Mouse (Mus musculus) hindbrain, embryonic 15.5 days (tissue): Measurements from ENCODE around the gene Gm16253. TPM values are rescaled to one million over a fixed set of nuclear protein-coding genes. Genes with fewer than 3 reads are reported as not detected.
A peak's percentile ranks its signal among the peaks of the same experiment; 100 is the strongest.

Experiments used
- ATAC-seq: fragments of 200-750 bp; cut with Nextera tagmentation; 2 replicates; pipeline ENCODE4 v1.8.0; 2017; ENCODE audit warnings: low read depth, moderate number of reproducible peaks, moderate TSS enrichment; ENCODE audit not compliant: low FRiP score
- H3K27ac ChIP-seq: fragments of 300-500 bp; sonication (generic); replicated peaks from 2 replicates; pipeline ENCODE4 v1.5.1; 2015; ENCODE audit warnings: mild to moderate bottlenecking, inconsistent platforms
- H3K27me3 ChIP-seq: fragments of 300-500 bp; sonication (generic); 2 replicates; pipeline ENCODE4 v1.6.1; 2015; ENCODE audit warnings: control low read depth, inconsistent platforms
- H3K36me3 ChIP-seq: fragments of 300-500 bp; sonication (generic); 2 replicates; pipeline ENCODE4 v1.6.1; 2015; ENCODE audit warnings: control low read depth, inconsistent platforms
- H3K4me1 ChIP-seq: fragments of 300-500 bp; sonication (generic); replicated peaks from 2 replicates; pipeline ENCODE4 v1.6.1; 2015; ENCODE audit warnings: control low read depth, inconsistent platforms
- H3K4me2 ChIP-seq: fragments of 300-500 bp; sonication (generic); 2 replicates; pipeline ENCODE4 v1.6.1; 2015; ENCODE audit warnings: moderate library complexity, mild to moderate bottlenecking, inconsistent platforms
- H3K4me3 ChIP-seq: fragments of 300-500 bp; sonication (generic); 2 replicates; pipeline ENCODE4 v1.5.1; 2015; ENCODE audit warnings: mild to moderate bottlenecking, inconsistent platforms
- H3K9ac ChIP-seq: fragments of 300-500 bp; sonication (generic); 2 replicates; pipeline ENCODE4 v1.6.1; 2015; ENCODE audit warnings: inconsistent platforms
- H3K9me3 ChIP-seq: fragments of 300-500 bp; sonication (generic); 2 replicates; pipeline ENCODE4 v1.6.1; 2016; ENCODE audit warnings: control low read depth, inconsistent platforms
- WGBS: fragments of 180-500 bp; shearing (Covaris S2); methylation state at CpG from one replicate; pipeline ENCODE4 v1.1.7; 2015; 5-methylcytosine and 5-hydroxymethylcytosine counted together
- polyA plus RNA-seq: library from polyadenylated mRNA; unstranded; fragments of >200 nt; fragmentation: Nextera tagmentation; extraction: Ambion mirVana; gene quantifications from 2 replicates; pipeline ENCODE4 v1.2.1, GENCODE M21; 2015

Gm16253 gene
- polyA plus RNA-seq, 1 experiment from 2014 or later, result 2.2 TPM

- WGBS, result under 1% methylated on average over 17 of the region's 17 CpGs
- ATAC-seq, result no peak
- H3K4me1 ChIP-seq, result peaks cover 60% of the 10 kb centered on the region
- peak overlapping the region; percentile 41 for H3K9ac ChIP-seq
- H3K4me2 ChIP-seq, result peak overlapping the region; percentile 90
- H3K9me3 ChIP-seq, result no peaks in the 10 kb centered on the region
- peaks cover 12% of the 10 kb centered on the region; the same call in 1 of the 2 replicates for H3K36me3 ChIP-seq
- peak overlapping the region; percentile 53 for H3K4me3 ChIP-seq
- H3K27me3 ChIP-seq, result no peaks in the 10 kb centered on the region
- peak overlapping the region; percentile 60 for H3K27ac ChIP-seq
Observed at GRCm38 (mm10) chr3:96558159-96558558, 18.6 kb upstream of the Gm16253 start.

- ATAC-seq, result no peak
- Histone ChIP-seq H3K4me2 (peak overlapping the region; percentile 90), H3K4me1 (peaks cover 60% of the 10 kb centered on the region), H3K9ac (peak overlapping the region; percentile 41), H3K4me3 (peak overlapping the region; percentile 53), H3K27me3 (no peaks in the 10 kb centered on the region), H3K9me3 (no peaks in the 10 kb centered on the region), H3K27ac (0 out of 2 replicates have a peak overlapping the region, but pooled peaks have one; percentile 60), H3K36me3 (peaks cover 12% of the 10 kb centered on the region; the same call in 1 of the 2 replicates)
- 33% methylated on average over 10 of the region's 10 CpGs for WGBS
Observed at GRCm38 (mm10) chr3:96558668-96559196, 18.1 kb upstream of the Gm16253 start.

GRCm38 (mm10) chr3:96559398-96559910 is 17.3 kb upstream of the Gm16253 start:
- ATAC-seq, result no peak
- Histone ChIP-seq H3K4me3 (peak overlapping the region; percentile 53), H3K9ac (peak overlapping the region; percentile 41), H3K4me2 (peak overlapping the region; percentile 90), H3K27me3 (no peaks in the 10 kb centered on the region), H3K9me3 (no peaks in the 10 kb centered on the region), H3K4me1 (peaks cover 60% of the 10 kb centered on the region), H3K27ac (no peak overlapping the region), H3K36me3 (peaks cover 12% of the 10 kb centered on the region; the same call in 1 of the 2 replicates)
- 81% methylated on average over 12 of the region's 12 CpGs for WGBS

GRCm38 (mm10) chr3:96559911-96560850 is 16.6 kb upstream of the Gm16253 start:
- Histone ChIP-seq H3K4me1 (peaks cover 57% of the 10 kb centered on the region), H3K4me2 (peak overlapping the region; percentile 90), H3K27ac (no peak overlapping the region), H3K27me3 (no peaks in the 10 kb centered on the region), H3K4me3 (peak overlapping the region; percentile 53), H3K9ac (0 out of 2 replicates have a peak overlapping the region, but pooled peaks have one; percentile 41), H3K36me3 (peaks cover 12% of the 10 kb centered on the region; the same call in 1 of the 2 replicates), H3K9me3 (no peaks in the 10 kb centered on the region)
- ATAC-seq, result no peak
- 86% methylated on average over 23 of the region's 23 CpGs for WGBS

- H3K9me3 ChIP-seq, result no peaks in the 10 kb centered on the region
- H3K9ac ChIP-seq, result no peak overlapping the region
- WGBS, result 87% methylated on average over 9 of the region's 9 CpGs
- ATAC-seq, result no peak
- H3K27ac ChIP-seq, result no peak overlapping the region
- H3K36me3 ChIP-seq, result peaks cover 12% of the 10 kb centered on the region; the same call in 1 of the 2 replicates
- peak overlapping the region; percentile 90 for H3K4me2 ChIP-seq
- peaks cover 48% of the 10 kb centered on the region for H3K4me1 ChIP-seq
- H3K4me3 ChIP-seq, result peak overlapping the region; percentile 53; the same call in 1 of the 2 replicates
- H3K27me3 ChIP-seq, result no peaks in the 10 kb centered on the region
Observed at GRCm38 (mm10) chr3:96560881-96561668, 15.7 kb upstream of the Gm16253 start.

GRCm38 (mm10) chr3:96561946-96562681 is 14.7 kb upstream of the Gm16253 start:
- H3K9ac ChIP-seq, result no peak overlapping the region
- H3K4me1 ChIP-seq, result peaks cover 39% of the 10 kb centered on the region
- H3K27ac ChIP-seq, result peak overlapping the region; percentile 38; the same call in 1 of the 2 replicates
- 51% methylated on average over 10 of the region's 10 CpGs for WGBS
- no peak for ATAC-seq
- H3K27me3 ChIP-seq, result no peaks in the 10 kb centered on the region
- peaks cover 12% of the 10 kb centered on the region; the same call in 1 of the 2 replicates for H3K36me3 ChIP-seq
- no peak overlapping the region for H3K4me3 ChIP-seq
- H3K9me3 ChIP-seq, result no peaks in the 10 kb centered on the region
- 0 out of 2 replicates have a peak overlapping the region, but pooled peaks have one; percentile 14 for H3K4me2 ChIP-seq

- ATAC-seq, result no peak
- WGBS, result 94% methylated on average over 8 of the region's 8 CpGs
- H3K4me1 ChIP-seq, result peaks cover 35% of the 10 kb centered on the region
- H3K27me3 ChIP-seq, result no peaks in the 10 kb centered on the region
- H3K27ac ChIP-seq, result no peak overlapping the region
- H3K4me2 ChIP-seq, result no peak overlapping the region
- no peak overlapping the region for H3K4me3 ChIP-seq
- H3K36me3 ChIP-seq, result peaks cover 12% of the 10 kb centered on the region; the same call in 1 of the 2 replicates
- no peak overlapping the region for H3K9ac ChIP-seq
- H3K9me3 ChIP-seq, result no peaks in the 10 kb centered on the region
Observed at GRCm38 (mm10) chr3:96563267-96563666, 13.5 kb upstream of the Gm16253 start.

- Histone ChIP-seq H3K9me3 (no peaks in the 10 kb centered on the region), H3K4me3 (no peak overlapping the region), H3K27ac (peak overlapping the region; percentile 2; the same call in 1 of the 2 replicates), H3K36me3 (peaks cover 12% of the 10 kb centered on the region; the same call in 1 of the 2 replicates), H3K27me3 (no peaks in the 10 kb centered on the region), H3K9ac (no peak overlapping the region), H3K4me2 (no peak overlapping the region), H3K4me1 (peaks cover 29% of the 10 kb centered on the region)
- WGBS, result 71% methylated on average over 10 of the region's 10 CpGs
- peak; percentile 42; the same call in 1 of the 2 replicates for ATAC-seq
Observed at GRCm38 (mm10) chr3:96563911-96564632, 12.7 kb upstream of the Gm16253 start.

- H3K36me3 ChIP-seq, result peaks cover 12% of the 10 kb centered on the region; the same call in 1 of the 2 replicates
- H3K27me3 ChIP-seq, result no peaks in the 10 kb centered on the region
- peaks cover 23% of the 10 kb centered on the region for H3K4me1 ChIP-seq
- WGBS, result 65% methylated on average over 7 of the region's 7 CpGs
- no peak overlapping the region for H3K9ac ChIP-seq
- no peak for ATAC-seq
- H3K27ac ChIP-seq, result peak overlapping the region; percentile 2; the same call in 1 of the 2 replicates
- no peak overlapping the region for H3K4me2 ChIP-seq
- H3K9me3 ChIP-seq, result no peaks in the 10 kb centered on the region
- H3K4me3 ChIP-seq, result no peak overlapping the region
Observed at GRCm38 (mm10) chr3:96564633-96565032, 12.2 kb upstream of the Gm16253 start.

- Histone ChIP-seq H3K36me3 (peaks cover 11% of the 10 kb centered on the region; the same call in 1 of the 2 replicates), H3K4me1 (peaks cover 18% of the 10 kb centered on the region), H3K27ac (no peak overlapping the region)
Observed at GRCm38 (mm10) chr3:96565105-96565504, 11.7 kb upstream of the Gm16253 start.

More at GRCm38 (mm10) chr3:96565105-96565504, 11.7 kb upstream of the Gm16253 start:
- WGBS, result 92% methylated on average over 2 of the region's 3 CpGs
- H3K4me2 ChIP-seq, result no peak overlapping the region
- no peak overlapping the region for H3K9ac ChIP-seq
- H3K27me3 ChIP-seq, result no peaks in the 10 kb centered on the region
- ATAC-seq, result no peak
- no peak overlapping the region for H3K4me3 ChIP-seq
- H3K9me3 ChIP-seq, result no peaks in the 10 kb centered on the region
